Mouse (Mus musculus) Patski (cell line): Measurements from ENCODE around the gene Ccdc141. TPM values are rescaled to one million over a fixed set of nuclear protein-coding genes. Genes with fewer than 3 reads are reported as not detected.

Source experiments
- ATAC-seq: fragments of 100-300 bp; one replicate; pipeline ENCODE4 v1.8.0; 2021
- CTCF ChIA-PET: fragments of 350-600 bp; sonication (Branson Sonifier 250); formaldehyde crosslinking; loops from one replicate; lab custom pipeline; 2022; ENCODE audit warnings: inconsistent platforms; lab: Charles Lee
- POLR2A ChIA-PET: fragments of 350-600 bp; sonication (Branson Sonifier 250); formaldehyde crosslinking; loops from one replicate; lab custom pipeline; 2022; ENCODE audit warnings: antibody characterized with exemption, inconsistent platforms; lab: Charles Lee
- DNase-seq: peaks from one replicate; pipeline ENCODE4 v3.0.0-alpha.2; 2011; ENCODE audit warnings: low read depth, low spot score
- H3K27me3 ChIP-seq: fragments of 371-371 bp; one replicate; pipeline ENCODE4 v1.5.1; 2021
- CTCF ChIP-seq: fragments of 100-300 bp; IDR thresholded peaks from one replicate; pipeline ENCODE4 v1.5.1; 2021
- in situ Hi-C: fragments of 300-500 bp; cut with MboI; formaldehyde crosslinking; loops from 3 replicates; pipeline ENCODE4 v1.11.1; 2018; ENCODE audit warnings: low pct_unique_long_range_greater_than_20kb, mixed read lengths
- polyA plus RNA-seq: library from polyadenylated mRNA; unstranded; gene quantifications from one replicate; pipeline ENCODE4 v1.2.3, GENCODE M21; 2021

Ccdc141 gene
- polyA plus RNA-seq, 1 experiment from 2014 or later = 0.56 TPM

GRCm38 (mm10) chr2:76984384-76984783, 186.1 kb downstream of the Ccdc141 start:
- in situ Hi-C loops = no loop called here
- ATAC-seq = no peak
- ChIA-PET POLR2A (no interaction called here), CTCF (interaction anchor here (1.9 kb wide), 1 partner anchor 14 kb away, joined by 8 read pairs; no protein-coding TSS in a partner anchor)
- H3K27me3 ChIP-seq = peaks cover 61% of the 10 kb centered on the region
- DNase-seq = no peak
- no peak for TF ChIP-seq CTCF

GRCm38 (mm10) chr2:76983601-76984000, 186.8 kb downstream of the Ccdc141 start:
- no peak for ATAC-seq
- no peak for DNase-seq
- in situ Hi-C loops = no loop called here
- POLR2A ChIA-PET = no interaction called here
- peaks cover 55% of the 10 kb centered on the region for H3K27me3 ChIP-seq
- no peak for TF ChIP-seq CTCF
- CTCF ChIA-PET = interaction anchor here (1.9 kb wide), 1 partner anchor 13 kb away, joined by 8 read pairs; no protein-coding TSS in a partner anchor

- in situ Hi-C loops = no loop called here
- DNase-seq (no peak), ATAC-seq (no peak)
- peaks cover 59% of the 10 kb centered on the region for H3K27me3 ChIP-seq
- POLR2A ChIA-PET = no interaction called here
- CTCF ChIA-PET = no interaction called here
- no peak for TF ChIP-seq CTCF
These were observed 187.9 kb downstream of the Ccdc141 start, which contains the start of gene Ttn for GRCm38 (mm10) chr2:76982391-76983145. TSS of gene Ttn (minus strand) at chr2:76982547.

- DNase-seq = no peak
- H3K27me3 ChIP-seq = peaks cover 54% of the 10 kb centered on the region
- in situ Hi-C loops = no loop called here
- ChIA-PET CTCF (no interaction called here), POLR2A (no interaction called here)
- TF ChIP-seq CTCF = no peak
- no peak for ATAC-seq
These were observed 188.7 kb downstream of the Ccdc141 start for GRCm38 (mm10) chr2:76981717-76982116.

- peak; percentile 56 for TF ChIP-seq CTCF
- in situ Hi-C loops = no loop called here
- ChIA-PET POLR2A (no interaction called here), CTCF (interaction anchor here (0.8 to 1.9 kb wide), 5 partner anchors 9 to 17 kb away, joined by 3 to 19 read pairs (median 3); no protein-coding TSS in a partner anchor)
- ATAC-seq (no peak), DNase-seq (no peak)
- H3K27me3 ChIP-seq = peaks cover 53% of the 10 kb centered on the region
These were observed 190.3 kb downstream of the Ccdc141 start for GRCm38 (mm10) chr2:76980146-76980545.

GRCm38 (mm10) chr2:76977650-76978049, 192.8 kb downstream of the Ccdc141 start:
- ChIA-PET POLR2A (no interaction called here), CTCF (no interaction called here)
- DNase-seq (no peak), ATAC-seq (no peak)
- in situ Hi-C loops = loop anchor here (10.0 kb wide), 1 partner anchor 367 kb away; no protein-coding TSS in a partner anchor
- H3K27me3 ChIP-seq = peaks cover 71% of the 10 kb centered on the region
- TF ChIP-seq CTCF = no peak

GRCm38 (mm10) chr2:76972051-76972450, 198.4 kb downstream of the Ccdc141 start:
- POLR2A ChIA-PET = no interaction called here

GRCm38 (mm10) chr2:76971069-76971468, 199.4 kb downstream of the Ccdc141 start:
- POLR2A ChIA-PET = no interaction called here
- peaks cover 69% of the 10 kb centered on the region for H3K27me3 ChIP-seq
- ATAC-seq (no peak), DNase-seq (no peak)
- in situ Hi-C loops = loop anchor here (5.0 to 10.0 kb wide), 2 partner anchors 374 to 736 kb away; no protein-coding TSS in a partner anchor
- no peak for TF ChIP-seq CTCF
- CTCF ChIA-PET = interaction anchor here (0.9 to 4.2 kb wide), 10 partner anchors 9 to 371 kb away, joined by 3 to 32 read pairs (median 6); no protein-coding TSS in a partner anchor

More at GRCm38 (mm10) chr2:76972051-76972450, 198.4 kb downstream of the Ccdc141 start:
- no peak for TF ChIP-seq CTCF
- no peak for ATAC-seq
- H3K27me3 ChIP-seq = peaks cover 72% of the 10 kb centered on the region
- CTCF ChIA-PET = interaction anchor here (1.3 to 4.2 kb wide), 5 partner anchors 8 to 370 kb away, joined by 3 to 32 read pairs (median 15); no protein-coding TSS in a partner anchor
- in situ Hi-C loops = loop anchor here (5.0 to 10.0 kb wide), 2 partner anchors 373 to 735 kb away; no protein-coding TSS in a partner anchor
- no peak for DNase-seq

- in situ Hi-C loops = loop anchor here (5.0 to 10.0 kb wide), 2 partner anchors 374 to 737 kb away; no protein-coding TSS in a partner anchor
- ATAC-seq (no peak), DNase-seq (no peak)
- peaks cover 68% of the 10 kb centered on the region for H3K27me3 ChIP-seq
- peak; percentile 42 for TF ChIP-seq CTCF
- POLR2A ChIA-PET = no interaction called here
- CTCF ChIA-PET = interaction anchor here (0.6 to 4.2 kb wide), 11 partner anchors 10 to 372 kb away, joined by 3 to 32 read pairs (median 6); no protein-coding TSS in a partner anchor
These were observed 199.8 kb downstream of the Ccdc141 start for GRCm38 (mm10) chr2:76970669-76971068.

GRCm38 (mm10) chr2:76970204-76970603, 200.2 kb downstream of the Ccdc141 start:
- no peak for TF ChIP-seq CTCF

More at GRCm38 (mm10) chr2:76970204-76970603, 200.2 kb downstream of the Ccdc141 start:
- in situ Hi-C loops = loop anchor here (5.0 to 10.0 kb wide), 2 partner anchors 375 to 737 kb away; no protein-coding TSS in a partner anchor
- ChIA-PET POLR2A (no interaction called here), CTCF (interaction anchor here (0.6 to 4.2 kb wide), 9 partner anchors 10 to 372 kb away, joined by 3 to 32 read pairs (median 6); no protein-coding TSS in a partner anchor)
- H3K27me3 ChIP-seq = peaks cover 68% of the 10 kb centered on the region
- ATAC-seq (no peak), DNase-seq (no peak)
